Mouse (Mus musculus): ENCODE results near the gene Dmd. TPM values are rescaled to one million over a fixed set of nuclear protein-coding genes. Genes with fewer than 3 reads are reported as not detected.

The Dmd gene
- polyA plus RNA-seq, 1 experiment: 44.3 TPM

DNA sequence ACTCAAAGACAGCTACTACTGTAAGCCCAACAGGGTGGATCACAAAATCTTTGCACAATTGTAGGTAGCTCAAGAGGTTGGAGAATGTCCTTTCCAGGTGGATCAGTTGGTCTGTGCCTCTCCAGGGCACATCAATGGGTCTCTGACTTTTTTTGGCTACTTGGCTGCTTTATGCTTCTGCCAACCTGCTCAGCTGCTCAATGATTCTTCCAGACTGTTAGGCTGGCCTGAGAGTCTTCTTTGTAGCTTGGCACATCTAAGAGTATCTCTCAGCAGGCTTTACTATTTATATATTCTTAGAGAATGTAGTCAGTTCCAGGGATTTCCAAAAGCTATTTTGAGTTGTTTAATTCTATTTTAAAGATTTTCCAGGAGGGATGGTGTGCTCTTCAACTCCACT lies 1416.3 kb downstream of the Dmd start:
- DNase-seq (ENCODE audit: low spot score): no peak

DNA sequence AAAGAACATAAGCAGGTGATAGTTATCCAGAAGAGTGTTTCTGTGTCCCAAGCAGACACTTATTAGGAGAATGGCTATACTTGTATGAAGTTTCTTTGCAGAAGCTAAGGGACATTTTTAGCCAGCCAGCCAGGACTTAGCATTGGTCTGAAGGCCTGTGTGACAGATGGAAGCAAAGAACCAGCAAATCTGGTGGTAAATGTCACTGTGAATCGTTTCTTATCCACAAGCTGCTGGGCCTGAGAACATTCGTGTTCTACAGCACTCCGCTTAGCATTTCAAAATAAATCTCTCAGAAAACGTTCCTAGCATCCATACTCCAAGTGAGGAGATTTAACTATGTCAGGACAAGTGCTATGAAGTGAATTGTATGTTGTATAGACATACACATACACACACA lies 1486.9 kb downstream of the Dmd start:
- no peak for DNase-seq (ENCODE audit: low spot score)

DNA sequence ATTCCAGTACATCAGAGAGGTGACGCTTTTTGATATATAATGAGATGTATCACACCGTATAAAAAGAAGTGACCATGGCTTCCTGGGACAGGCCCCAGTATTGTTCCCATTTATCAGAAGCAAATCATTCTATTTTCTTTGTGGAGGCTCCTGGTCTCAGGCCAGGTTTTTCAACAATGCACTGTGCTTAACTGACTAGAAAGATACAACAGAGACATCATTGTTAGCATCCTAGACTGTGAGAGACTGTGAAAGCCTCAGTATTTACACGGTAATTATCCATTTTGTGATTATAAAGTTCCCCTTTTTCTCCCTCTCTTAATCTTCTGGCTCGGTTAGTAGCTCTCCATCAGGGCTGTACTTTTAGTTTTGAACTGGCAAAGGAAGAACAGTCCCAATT lies 1487.9 kb downstream of the Dmd start:
- DNase-seq (ENCODE audit: low spot score): no peak

- DNase-seq (ENCODE audit: low spot score): no peak
Measured at GRCm38 (mm10) chrX:84442996-84443395, 1494.3 kb downstream of the Dmd start.

GRCm38 (mm10) chrX:84443985-84444384 lies 1495.3 kb downstream of the Dmd start:
- DNase-seq (ENCODE audit: low spot score): no peak

- no peak for DNase-seq (ENCODE audit: low spot score)
Measured at GRCm38 (mm10) chrX:84444638-84445037, 1496.0 kb downstream of the Dmd start.

DNA sequence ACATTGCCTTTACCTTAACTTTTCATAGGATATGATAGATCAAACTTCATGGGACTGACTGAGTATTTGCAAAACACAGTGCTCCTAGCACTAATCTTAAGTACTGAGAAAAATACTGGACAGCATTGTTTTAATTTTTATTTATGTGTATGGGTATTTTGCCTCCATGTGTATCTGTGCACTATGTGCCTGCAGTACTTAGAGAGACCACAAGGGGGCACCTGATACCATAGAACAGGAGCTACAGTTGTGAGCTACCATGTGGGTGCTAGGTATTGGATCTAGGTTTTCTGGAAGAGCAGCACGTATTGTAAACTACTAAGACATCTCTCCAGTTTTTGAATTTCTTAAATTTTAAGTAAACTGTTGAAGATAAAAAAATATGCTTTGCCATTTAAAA lies 1505.8 kb downstream of the Dmd start:
- DNase-seq (ENCODE audit: low spot score): no peak

- no peak for DNase-seq (ENCODE audit: low spot score)
Measured at GRCm38 (mm10) chrX:84514650-84515366, 1566.1 kb downstream of the Dmd start.

DNA sequence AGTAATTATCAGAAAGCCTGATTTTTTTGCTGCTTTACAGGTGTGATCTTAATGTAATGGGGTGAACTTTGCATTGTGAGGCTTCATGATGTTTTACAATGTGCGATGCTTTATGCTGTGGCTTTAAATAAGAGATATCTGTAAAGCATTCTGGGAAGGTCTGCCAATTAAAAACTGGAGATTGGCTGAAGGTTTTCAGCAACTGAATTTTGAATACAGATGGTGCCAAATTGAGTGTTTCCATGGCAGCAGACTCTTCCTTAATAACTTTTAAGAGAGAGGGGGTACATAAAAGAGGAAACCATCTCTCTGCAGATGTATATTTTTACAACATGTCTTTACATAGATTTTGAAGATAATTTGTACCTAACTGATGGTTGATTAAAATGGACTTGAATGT lies 1603.3 kb downstream of the Dmd start:
- DNase-seq (ENCODE audit: low spot score): no peak

DNA sequence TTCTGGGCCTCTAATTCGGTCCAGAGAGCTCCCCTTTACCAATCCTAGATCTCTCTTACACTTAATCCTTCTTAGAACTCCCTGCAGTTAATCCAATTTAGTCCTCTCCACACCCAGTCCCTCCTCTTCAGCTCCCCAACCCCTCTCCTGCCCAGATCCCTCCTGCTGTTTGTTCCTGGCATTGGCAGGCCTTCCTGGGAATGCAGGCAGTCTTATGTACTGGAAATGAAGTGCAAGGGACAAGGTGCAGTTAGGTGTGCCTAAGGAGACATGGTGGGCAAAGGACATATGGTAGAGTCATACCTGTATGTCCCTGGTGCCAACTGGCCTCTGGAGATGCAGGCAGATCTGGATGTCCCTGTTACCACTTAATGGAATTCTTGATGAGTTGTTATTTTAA lies 1604.8 kb downstream of the Dmd start:
- no peak for DNase-seq (ENCODE audit: low spot score)

DNA sequence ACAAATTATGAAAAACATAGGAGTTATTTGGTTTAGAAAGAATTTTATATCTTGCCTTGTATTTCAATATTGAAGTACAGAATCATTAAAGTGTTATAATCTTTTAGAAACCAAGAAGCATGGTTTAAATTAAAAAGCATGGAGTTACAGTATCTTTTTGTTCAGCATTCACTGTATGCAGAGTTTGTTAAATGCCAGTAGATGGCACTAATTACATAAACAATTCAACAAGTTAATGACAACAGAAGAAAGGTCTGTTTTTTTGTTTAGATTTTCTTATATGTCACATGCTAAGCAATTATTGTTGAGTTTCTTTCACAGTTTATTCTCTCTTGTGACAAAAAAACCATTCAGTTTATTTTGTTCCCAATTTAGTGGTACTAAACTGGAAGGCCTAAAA lies 1649.8 kb downstream of the Dmd start:
- DNase-seq (ENCODE audit: low spot score): no peak

DNA sequence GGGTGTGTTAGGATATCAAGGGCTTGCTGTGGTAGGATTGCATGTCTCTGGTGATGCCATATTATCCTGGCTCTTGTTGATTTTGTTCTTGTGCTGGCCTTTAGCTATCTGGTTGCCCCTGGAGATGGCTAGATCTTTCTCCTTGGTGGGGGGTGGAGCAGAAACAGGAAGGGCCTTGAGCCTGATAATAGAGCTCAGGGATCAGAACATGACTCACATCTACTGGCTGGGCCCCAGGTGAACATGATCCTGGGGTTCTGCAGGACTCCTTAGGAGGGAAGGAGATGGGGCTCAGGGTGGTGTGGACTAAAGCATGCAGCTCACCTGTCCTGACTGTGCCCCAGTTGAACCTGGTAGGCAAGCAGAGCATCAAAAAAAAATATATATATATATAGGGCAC lies 1691.8 kb downstream of the Dmd start:
- DNase-seq (ENCODE audit: low spot score): no peak

GRCm38 (mm10) chrX:84747683-84748082 lies 1799.0 kb downstream of the Dmd start:
- DNase-seq (ENCODE audit: low spot score): no peak

DNA sequence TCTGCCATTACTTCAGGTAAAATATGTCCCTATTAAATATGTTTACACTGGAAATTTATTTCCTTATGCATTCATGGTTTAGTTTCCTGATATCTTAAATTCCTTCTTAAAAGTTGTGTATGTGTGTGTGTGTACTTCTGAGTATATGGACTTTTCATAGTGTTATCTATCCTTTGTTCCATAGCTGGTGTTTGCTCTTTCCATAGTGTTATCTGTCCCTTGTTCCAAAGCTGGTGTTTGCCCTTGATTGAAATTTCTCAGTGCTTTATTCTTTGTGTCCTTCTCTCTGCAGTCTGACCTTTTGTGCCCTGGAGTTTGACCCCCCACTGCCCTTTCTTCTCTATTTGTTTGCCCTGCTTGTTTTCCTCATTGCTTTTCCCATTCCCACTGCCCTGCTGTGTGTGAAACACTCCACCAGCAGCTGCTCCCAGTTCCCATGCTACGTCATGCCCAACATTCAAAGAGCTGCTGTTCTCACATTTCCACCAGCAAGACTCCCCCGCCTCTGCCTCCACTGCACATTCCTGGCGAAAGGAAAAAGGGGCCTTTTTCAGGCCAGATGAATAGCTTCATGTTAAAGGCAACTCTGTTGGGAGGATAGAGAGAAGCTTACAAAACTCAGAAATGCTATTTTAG lies 1911.5 kb downstream of the Dmd start:
- no peak for DNase-seq (ENCODE audit: low spot score)

GRCm38 (mm10) chrX:84873090-84873489 lies 1924.4 kb downstream of the Dmd start:
- DNase-seq (ENCODE audit: low spot score): no peak

GRCm38 (mm10) chrX:84878125-84878524 lies 1929.5 kb downstream of the Dmd start:
- DNase-seq (ENCODE audit: low spot score): no peak

- no peak for DNase-seq (ENCODE audit: low spot score)
Measured at GRCm38 (mm10) chrX:84932715-84933473, 1984.2 kb downstream of the Dmd start.

DNA sequence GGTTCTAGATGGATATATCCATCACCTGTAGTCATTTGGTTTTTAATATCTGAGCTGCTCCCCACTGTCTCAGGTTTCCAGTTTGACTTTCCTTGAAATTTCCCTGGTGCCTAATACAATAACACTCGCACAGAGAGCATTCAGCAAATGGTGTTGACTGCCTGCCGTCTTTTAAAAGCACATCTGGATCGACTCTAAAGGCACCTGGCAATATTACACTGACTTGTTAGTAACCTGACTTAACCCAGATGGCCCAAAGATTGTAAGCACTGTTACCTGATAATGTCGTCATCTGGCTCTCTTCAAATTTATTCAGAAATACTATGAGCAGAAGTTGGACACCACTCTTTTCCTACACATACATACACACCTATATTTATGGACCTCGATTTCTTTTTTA lies 2011.9 kb downstream of the Dmd start:
- no peak for DNase-seq (ENCODE audit: low spot score)

DNA sequence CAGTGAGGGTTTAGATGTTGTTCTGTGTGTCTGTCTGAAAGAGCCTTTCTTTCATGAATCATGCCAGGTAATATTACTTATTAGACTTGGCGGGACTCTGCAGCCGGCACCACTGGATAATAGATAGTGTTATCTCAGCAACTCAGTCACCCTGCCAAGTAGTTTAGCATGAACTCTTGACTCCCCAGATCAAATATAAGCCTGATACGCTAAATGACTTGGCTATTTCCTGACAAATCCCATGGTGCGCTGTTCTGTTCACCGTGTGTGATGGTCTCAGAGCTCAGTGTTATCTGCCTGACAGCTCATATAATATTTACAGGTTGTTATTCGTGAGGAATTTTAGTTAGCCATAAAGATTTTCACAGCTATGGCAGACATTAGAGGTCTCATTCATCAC lies 2012.3 kb downstream of the Dmd start:
- no peak for DNase-seq (ENCODE audit: low spot score)

DNA sequence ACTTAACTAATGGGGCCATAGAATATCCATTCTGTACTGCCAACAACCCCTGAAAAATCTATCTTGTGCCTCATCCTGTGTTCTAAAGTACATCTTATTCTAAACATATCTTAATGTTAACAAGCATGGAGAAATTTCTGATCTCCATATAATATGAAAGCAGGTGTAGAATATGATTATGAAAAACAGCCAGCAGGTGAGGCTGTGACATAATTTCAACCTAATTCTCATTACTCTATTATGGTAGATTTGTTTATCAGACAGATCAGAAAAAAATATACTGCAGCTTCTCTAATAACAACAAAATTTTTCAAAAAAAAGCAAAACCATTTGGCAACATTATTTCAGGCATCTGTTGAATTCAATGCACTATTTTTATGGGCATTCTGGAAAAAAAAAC lies 2059.6 kb downstream of the Dmd start:
- no peak for DNase-seq (ENCODE audit: low spot score)

- DNase-seq (ENCODE audit: low spot score): no peak
Measured at GRCm38 (mm10) chrX:85041466-85042058, 2092.9 kb downstream of the Dmd start.

DNA sequence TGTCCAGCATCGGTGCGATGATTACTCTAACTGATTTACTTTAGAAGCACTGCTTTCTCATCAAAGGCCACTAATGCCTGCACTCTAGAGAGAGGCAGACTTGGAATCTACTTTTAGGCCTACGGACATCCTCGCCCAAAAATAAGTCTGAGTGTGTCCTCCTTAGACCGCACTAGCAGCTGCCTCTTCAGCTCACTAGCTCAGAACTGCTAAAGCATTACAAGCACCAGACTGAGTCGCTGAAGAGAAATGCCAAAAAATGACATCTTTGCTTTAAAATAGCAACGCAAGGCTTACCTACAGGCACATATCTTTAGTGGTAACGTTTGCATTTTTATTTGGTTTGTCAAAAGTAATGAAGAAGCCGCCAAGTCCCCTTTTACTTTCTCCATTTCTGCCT lies 2098.0 kb downstream of the Dmd start:
- DNase-seq (ENCODE audit: low spot score): no peak

All from urinary bladder, adult 2 months (tissue).